Mouse (Mus musculus): ENCODE data around the gene Cr2. TPM values are rescaled to one million over a fixed set of nuclear protein-coding genes. Genes with fewer than 3 reads are reported as not detected.

Gene Cr2
- total RNA-seq, 2 experiments from 2014 or later, result 0.79 TPM; not detected in 1

Other genes starting within 250 kb of the Cr2 start
- 10 to 100 TPM; 52.1 to 77.5 TPM for gene Cd34, start 237.9 kb downstream of the Cr2 start, total RNA-seq (2021)
- 1 to 10 TPM; 3.5 to 6.0 TPM for gene Cd46, start 84.5 kb downstream of the Cr2 start, total RNA-seq (2021)
- gene Cr1l, start 45.1 kb downstream of the Cr2 start, total RNA-seq (2021), result 10 to 100 TPM; 28.6 to 38.7 TPM

Measured in left cerebral cortex, postnatal 36 days (tissue).